Mouse (Mus musculus) E14TG2a.4 (cell line): ENCODE results near the gene Man1c1.

ENCODE experiments used
- CTCF ChIP-seq: conservative IDR thresholded peaks from 2 replicates; pipeline ENCODE4 v1.5.1; 2014; ENCODE audit warnings: low read length
- NANOG ChIP-seq: IDR thresholded peaks from 2 replicates; pipeline ENCODE4 v1.6.1; 2014; ENCODE audit warnings: borderline replicate concordance, low read length, mixed read lengths

DNA sequence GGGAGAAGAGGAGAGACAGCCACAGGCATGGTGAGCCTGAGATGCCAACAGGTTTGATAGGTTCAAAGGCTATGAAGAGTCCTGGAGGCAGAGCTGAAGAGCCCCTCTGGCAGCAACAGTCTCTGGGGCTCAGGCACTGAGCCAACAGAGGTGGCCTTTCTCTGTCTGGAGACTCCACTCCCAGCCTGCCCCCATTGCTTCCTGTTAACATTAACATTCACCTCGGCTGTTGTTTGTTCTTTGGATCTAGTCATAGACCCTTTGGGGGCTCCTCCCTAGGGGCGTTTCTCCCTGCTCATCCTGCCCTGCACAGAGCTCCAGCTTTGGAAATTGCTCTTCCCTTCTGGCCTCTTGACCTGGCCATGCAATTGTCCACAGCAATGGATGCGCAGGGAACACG lies 20.9 kb upstream of the Man1c1 start:
- TF ChIP-seq CTCF (no peak), NANOG (no peak)
